20 mouse cellular contexts compared by ENCODE assay signal in the genomic region with DNA sequence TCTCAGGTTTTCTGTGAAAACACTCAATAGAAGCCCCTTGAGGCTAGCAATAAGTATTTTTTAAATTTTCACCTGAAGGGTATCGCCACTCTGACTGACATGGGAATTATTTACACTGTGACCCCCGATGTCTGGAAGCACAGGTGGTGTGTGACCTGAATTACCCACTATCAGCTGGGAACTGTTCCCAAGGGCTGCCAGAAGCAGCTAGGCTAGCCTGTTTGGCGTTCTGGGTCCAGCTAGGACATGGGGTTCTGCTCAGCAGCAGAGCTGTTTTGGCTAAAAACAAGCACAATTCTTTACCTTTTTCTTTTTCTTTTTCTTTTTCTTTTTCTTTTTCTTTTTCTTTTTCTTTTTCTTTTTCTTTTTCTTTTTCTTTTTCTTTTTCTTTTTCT. TPM values are rescaled to one million over a fixed set of nuclear protein-coding genes. Genes with fewer than 3 reads are reported as not detected.
DNase-seq lines count a peak whose midpoint lies in the region; ATAC-seq and TF ChIP-seq lines count a peak whose summit lies in the region.
"Had no signal": no experiment of that assay in that cellular context is flagged by ENCODE, and none has a peak within 500 bp of the region (broad histone marks: within the 10 kb centered on the region; RNA-seq: fewer than 3 reads in every experiment).

No protein-coding gene starts in this region.

- H3K9ac ChIP-seq in lung, embryonic 14.5 days = 0 out of 2 replicates have a peak overlapping the region, but pooled peaks have one; percentile 13
- H3K9ac ChIP-seq in intestine, postnatal 0 days (ENCODE audit: low read depth, low read length) = no peak overlapping the region
- H3K9ac ChIP-seq: forebrain, embryonic 15.5 days; liver, embryonic 14.5 days had no signal

- 0 out of 2 replicates have a peak, but pooled peaks cover 4% of the 10 kb centered on the region for H3K27me3 ChIP-seq in lung, embryonic 14.5 days (ENCODE audit: insufficient read depth, low read length)
- 0 out of 2 replicates have a peak, but pooled peaks cover 6% of the 10 kb centered on the region for H3K27me3 ChIP-seq in intestine, postnatal 0 days (replicated peaks; ENCODE audit: control insufficient read depth, insufficient read depth, low read length)
- H3K27me3 ChIP-seq: forebrain, embryonic 15.5 days; hindbrain, embryonic 15.5 days had no signal

- H3K4me2 ChIP-seq in lung, embryonic 14.5 days = peak overlapping the region; percentile 50
- peak overlapping the region; percentile 37; the same call in 1 of the 2 replicates for H3K4me2 ChIP-seq in intestine, postnatal 0 days (replicated peaks; ENCODE audit: low read depth)
- H3K4me2 ChIP-seq: forebrain, embryonic 15.5 days; heart, embryonic 11.5 days had no signal

- 15% methylated on average over 3 of the region's 3 CpGs for WGBS in lung, embryonic 14.5 days
- 29% methylated on average over 3 of the region's 3 CpGs for WGBS in intestine, postnatal 0 days

- peaks cover 3% of the 10 kb centered on the region; the same call in 1 of the 2 replicates for H3K4me1 ChIP-seq in lung, embryonic 14.5 days (ENCODE audit: insufficient read depth)
- no peaks in the 10 kb centered on the region for H3K4me1 ChIP-seq in intestine, postnatal 0 days (replicated peaks; ENCODE audit: control insufficient read depth, insufficient read depth, low read length)

- H3K36me3 ChIP-seq in lung, embryonic 14.5 days (ENCODE audit: insufficient read depth) = no peaks in the 10 kb centered on the region
- H3K36me3 ChIP-seq in intestine, postnatal 0 days (ENCODE audit: control insufficient read depth, insufficient read depth) = no peaks in the 10 kb centered on the region
- H3K36me3 ChIP-seq: forebrain, embryonic 15.5 days; hindbrain, embryonic 15.5 days had no signal

- H3K4me3 ChIP-seq in lung, embryonic 14.5 days (ENCODE audit: low read depth, low read length) = no peak overlapping the region
- H3K4me3 ChIP-seq in intestine, postnatal 0 days (ENCODE audit: low read depth, low read length) = no peak overlapping the region
- H3K4me3 ChIP-seq: erythroblast, embryonic 14.5 days; forebrain, embryonic 15.5 days; hindbrain, embryonic 15.5 days had no signal

- no peak for ATAC-seq in lung, embryonic 14.5 days (ENCODE audit: insufficient read depth)
- ATAC-seq in intestine, postnatal 0 days = no peak
- ATAC-seq: forebrain, embryonic 15.5 days had no signal

- peak overlapping the region; percentile 21; the same call in 1 of the 2 replicates for H3K27ac ChIP-seq in lung, embryonic 14.5 days (ENCODE audit: low read depth)
- H3K27ac ChIP-seq in intestine, postnatal 0 days (ENCODE audit: low read depth, low read length) = no peak overlapping the region
- H3K27ac ChIP-seq: forebrain, embryonic 15.5 days; hindbrain, embryonic 15.5 days; liver, embryonic 14.5 days had no signal

- H3K9me3 ChIP-seq in lung, embryonic 14.5 days (ENCODE audit: low read depth, low read length) = no peaks in the 10 kb centered on the region
- no peaks in the 10 kb centered on the region for H3K9me3 ChIP-seq in intestine, postnatal 0 days (ENCODE audit: control insufficient read depth)
- H3K9me3 ChIP-seq: forebrain, embryonic 15.5 days; hindbrain, embryonic 15.5 days had no signal

- DNase-seq in embryo, embryonic 11 days = peak; percentile 15
- DNase-seq in embryo, embryonic 9.5 days (ENCODE audit: extremely low spot score) = no peak
- no peak for DNase-seq in lung, embryonic 14.5 days
- DNase-seq in lung, postnatal 25 days (ENCODE audit: low spot score) = no peak
- DNase-seq in cerebellum, postnatal 25 days = peak; percentile 20 to 36
- DNase-seq in c-Kit-positive CD71-positive TER-119-positive erythroid progenitor cells, embryonic 14.5 days (ENCODE audit: low spot score) = no peak
- DNase-seq: gastrocnemius, postnatal 36 days; heart, postnatal 14 days; lung, postnatal 36 days; right cerebral cortex, postnatal 14 days; thymus, adult 2 months had no signal

- TF ChIP-seq CTCF in lung, embryonic 14.5 days (IDR thresholded peaks at IDR 0.05; ENCODE audit: low read depth) = no peak
- TF ChIP-seq CTCF in intestine, postnatal 0 days (IDR thresholded peaks at IDR 0.05; ENCODE audit: low read depth) = no peak

RNA-seq across cellular contexts. Expression of a gene that starts 2.1 kb away (rescaled TPM):
- polyA plus RNA-seq in lung, embryonic 14.5 days (2014; fragmentation: Nextera tagmentation; extraction: Ambion mirVana) = 1.5 and 2.0 TPM in 2 replicates
- polyA plus RNA-seq in intestine, postnatal 0 days (2015; fragmentation: Nextera tagmentation; extraction: Ambion mirVana) = 0.07 TPM in 1 of 2 replicates, not detected in the other
- polyA plus RNA-seq: cerebellum, adult 2 months; erythroblast, embryonic 14.5 days; forebrain, embryonic 15.5 days; heart, embryonic 11.5 days; liver, embryonic 14.5 days; neural tube, embryonic 14.5 days; thymus, adult 2 months had no signal

RNA-seq across cellular contexts. Expression of a gene that starts 24.9 kb away (rescaled TPM):
- 25.0 and 31.5 TPM in 2 replicates for polyA plus RNA-seq in lung, embryonic 14.5 days (2014; fragmentation: Nextera tagmentation; extraction: Ambion mirVana)
- 8.0 and 8.2 TPM in 2 replicates for polyA plus RNA-seq in intestine, postnatal 0 days (2015; fragmentation: Nextera tagmentation; extraction: Ambion mirVana)

RNA-seq across cellular contexts. Expression of a gene that starts 39.4 kb away (rescaled TPM):
- polyA plus RNA-seq in lung, embryonic 14.5 days (2014; fragmentation: Nextera tagmentation; extraction: Ambion mirVana) = 0.20 and 0.21 TPM in 2 replicates
- polyA plus RNA-seq in intestine, postnatal 0 days (2015; fragmentation: Nextera tagmentation; extraction: Ambion mirVana) = 0.13 TPM in 1 of 2 replicates, not detected in the other
- polyA plus RNA-seq: forebrain, embryonic 15.5 days; hindbrain, embryonic 15.5 days; kidney, embryonic 14.5 days; neural tube, embryonic 14.5 days; thymus, adult 2 months had no signal

RNA-seq across cellular contexts. Expression of a gene that starts 48.4 kb away (rescaled TPM):
- 30.0 and 35.4 TPM in 2 replicates for polyA plus RNA-seq in lung, embryonic 14.5 days (2014; fragmentation: Nextera tagmentation; extraction: Ambion mirVana)
- 3.7 and 4.2 TPM in 2 replicates for polyA plus RNA-seq in intestine, postnatal 0 days (2015; fragmentation: Nextera tagmentation; extraction: Ambion mirVana)

RNA-seq across cellular contexts. Expression of a gene that starts 48.6 kb away (rescaled TPM):
- 137 TPM in 2 replicates for polyA plus RNA-seq in lung, embryonic 14.5 days (2014; fragmentation: Nextera tagmentation; extraction: Ambion mirVana)
- polyA plus RNA-seq in intestine, postnatal 0 days (2015; fragmentation: Nextera tagmentation; extraction: Ambion mirVana) = 148 and 158 TPM in 2 replicates

Comparison
In these comparisons a context has a peak if more than half of its experiments do, and no peak if none do; other contexts are left out.
1. DNase-seq: peak in embryo, embryonic 11 days (single experiment) and cerebellum, postnatal 25 days (2 of 2); none in embryo, embryonic 9.5 days (single experiment), lung, embryonic 14.5 days (single experiment), lung, postnatal 25 days (single experiment) and c-Kit-positive CD71-positive TER-119-positive erythroid progenitor cells, embryonic 14.5 days (single experiment).